Mouse (Mus musculus) C2C12 (cell line): ENCODE data around the gene Psmb8.

Experiments used
- CEBPB ChIP-seq: IDR thresholded peaks from one replicate; pipeline ENCODE4 v1.6.1; 2011; ENCODE audit warnings: low read depth, mild to moderate bottlenecking, control low read depth, moderate library complexity
- CTCF ChIP-seq: IDR thresholded peaks from one replicate; pipeline ENCODE4 v1.5.1; 2011; ENCODE audit not compliant: control insufficient read depth, insufficient read depth, insufficient read length
- FOSL1 ChIP-seq: IDR thresholded peaks from one replicate; pipeline ENCODE4 v1.8.0; 2011; ENCODE audit warnings: mild to moderate bottlenecking, low read length; ENCODE audit not compliant: poor library complexity, insufficient read depth, severe bottlenecking
- MAX ChIP-seq: IDR thresholded peaks from one replicate; pipeline ENCODE4 v1.6.1; 2011; ENCODE audit warnings: mild to moderate bottlenecking, control low read depth
- MYOD1 ChIP-seq: IDR thresholded peaks from one replicate; pipeline ENCODE4 v1.6.1; 2011; ENCODE audit warnings: low read depth; ENCODE audit not compliant: control insufficient read depth, insufficient read length
- MYOG ChIP-seq: IDR thresholded peaks from one replicate; pipeline ENCODE4 v1.6.1; 2011; ENCODE audit not compliant: control insufficient read depth, insufficient read length; ENCODE audit errors: extremely low read depth
- USF1 ChIP-seq: IDR thresholded peaks from one replicate; pipeline ENCODE4 v1.6.1; 2011; ENCODE audit warnings: low read depth, mild to moderate bottlenecking, control low read depth, moderate library complexity

DNA sequence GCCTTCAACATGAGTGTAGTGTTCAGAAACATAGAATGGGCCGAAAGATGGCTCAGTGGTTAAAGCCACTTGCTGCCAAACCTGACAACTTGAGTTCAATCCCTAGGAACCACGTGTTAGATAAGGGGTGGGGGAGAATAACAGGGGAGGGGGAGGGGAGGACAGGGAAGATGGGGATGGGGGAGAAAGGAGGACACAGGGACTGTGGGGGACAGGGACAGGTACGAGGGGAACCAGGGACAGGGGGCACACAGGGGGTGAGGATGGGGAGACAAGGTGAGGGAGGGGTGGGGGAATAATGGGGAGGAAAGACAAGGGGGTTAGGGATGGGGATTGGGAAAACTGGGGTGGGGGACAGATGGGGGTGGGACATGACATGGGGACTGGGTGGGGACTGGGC, 42.8 kb downstream of the Psmb8 start:
- TF ChIP-seq CTCF (no peak), MYOG (no peak), MYOD1 (no peak), CEBPB (no peak), USF1 (no peak), FOSL1 (no peak), MAX (no peak)
